Mouse (Mus musculus) left cerebral cortex, postnatal 10 days (tissue): ENCODE results near the gene Zbed4. TPM values are rescaled to one million over a fixed set of nuclear protein-coding genes. Genes with fewer than 3 reads are reported as not detected.

Source experiments
- DNase-seq, 2 experiments: peaks; one replicate each; pipeline ENCODE4 v3.0.0; 2021 to 2022; ENCODE audit warnings: low spot score in 2 of 2, mixed read lengths in 1 of 2; ENCODE audit errors: extremely low spot score in 1 of 2
- intact Hi-C: fragments of 180-260 bp; cut with DNase I; formaldehyde crosslinking; loops from one replicate; pipeline ENCODE4 v1.15.1; 2025
- total RNA-seq, 2 experiments: library from RNA; stranded (reverse); gene quantifications; 2 replicates each; pipeline ENCODE4 v1.2.3; 2021

Gene Zbed4
- total RNA-seq, 2 experiments from 2014 or later = 14.0 to 15.6 TPM

DNA sequence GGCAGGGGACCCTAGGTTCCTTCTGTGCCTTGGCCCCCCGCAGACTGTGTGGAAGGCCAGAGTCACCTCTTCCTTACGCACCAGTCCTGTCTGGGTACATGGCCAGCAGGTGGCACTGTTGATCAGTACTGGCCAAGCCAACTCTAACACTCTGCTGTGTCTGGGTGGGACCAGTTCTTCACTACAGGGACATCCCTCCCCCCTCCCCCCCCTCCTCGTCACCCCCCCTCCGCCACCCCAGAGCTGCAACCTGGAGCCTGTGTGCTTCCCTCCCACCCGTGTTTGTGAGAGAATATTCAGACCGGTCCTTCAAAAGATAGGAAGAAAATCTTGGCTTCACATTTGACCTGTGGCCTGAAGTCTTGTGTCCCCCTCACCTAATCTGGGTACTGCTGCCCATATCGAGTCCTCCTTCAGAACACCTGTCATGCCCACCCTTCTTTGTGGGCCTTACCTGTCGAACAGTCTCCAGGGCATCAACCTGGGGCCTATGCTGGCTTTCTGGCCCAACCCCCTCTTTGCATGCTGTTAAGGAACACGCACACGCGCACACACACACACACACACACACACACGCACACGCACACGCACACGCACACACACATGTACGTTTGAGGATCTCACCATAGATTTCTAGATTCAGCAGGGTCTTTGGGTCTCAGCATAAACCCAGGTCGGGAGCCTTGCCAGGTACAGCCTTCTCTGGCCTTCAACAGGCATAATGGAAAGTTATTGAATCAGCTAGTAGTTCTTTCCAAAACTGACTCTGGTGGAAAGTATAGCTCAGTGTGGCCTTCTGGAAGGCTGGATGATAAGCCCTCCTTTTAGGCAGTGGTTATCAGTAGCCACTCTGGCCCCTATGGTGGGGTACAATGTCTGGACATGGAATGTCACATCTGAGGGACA lies 77.6 kb downstream of the Zbed4 start:
- DNase-seq = peak; percentile 78 to 90
- intact Hi-C loops = loop anchor here (1.0 to 5.0 kb wide), 3 partner anchors 33 to 92 kb away; partner anchors contain the start of gene Pim3

GRCm38 (mm10) chr15:88829791-88830440 lies 78.5 kb downstream of the Zbed4 start:
- intact Hi-C loops = loop anchor here (2.0 to 5.0 kb wide), 2 partner anchors 32 to 47 kb away; partner anchors contain the start of gene Pim3
- peak in 1 of 2 experiments; percentile 50 for DNase-seq

GRCm38 (mm10) chr15:88830696-88831095 lies 79.2 kb downstream of the Zbed4 start:
- no peak for DNase-seq
- intact Hi-C loops = no loop called here

DNA sequence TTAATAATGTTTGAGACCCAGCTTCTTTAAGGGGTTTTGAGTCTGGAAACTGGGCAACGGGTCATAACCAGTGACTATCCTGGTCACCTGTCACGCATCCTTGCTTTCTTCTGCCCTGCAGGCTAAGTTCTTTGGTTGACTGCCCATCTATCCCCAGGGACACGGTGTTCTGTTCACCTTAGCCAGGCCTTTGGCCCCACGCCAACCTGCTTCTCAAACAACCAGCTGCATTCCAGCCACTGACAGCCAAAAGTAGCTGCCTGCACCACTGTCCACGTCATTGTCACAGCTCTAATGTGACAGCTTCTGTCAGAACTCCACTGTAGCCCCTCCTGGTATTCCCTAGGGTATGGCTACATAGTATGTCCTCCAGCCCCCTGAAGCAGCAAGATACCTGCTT lies 80.0 kb downstream of the Zbed4 start:
- intact Hi-C loops = no loop called here
- DNase-seq = no peak

- no peak for DNase-seq
- intact Hi-C loops = no loop called here
Observed at GRCm38 (mm10) chr15:88832536-88832935, 81.1 kb downstream of the Zbed4 start.

Other genes with a start within 250 kb of the Zbed4 start
- gene Zdhhc25, start 151.4 kb upstream of the Zbed4 start, total RNA-seq = not detected
- gene Brd1, start 17.4 kb upstream of the Zbed4 start, total RNA-seq = 10 to 100 TPM; 47.7 to 48.7 TPM
- 10 to 100 TPM in 1 of 2 experiments, 1 to 10 TPM in 1; 8.8 to 10.4 TPM for gene Alg12, start 67.7 kb downstream of the Zbed4 start, total RNA-seq
- gene Creld2, start 68.0 kb downstream of the Zbed4 start, total RNA-seq = 10 to 100 TPM; 14.2 to 18.8 TPM
- gene Pim3, start 110.5 kb downstream of the Zbed4 start, total RNA-seq = 10 to 100 TPM; 40.6 to 44.0 TPM
- gene Ttll8, start 202.8 kb downstream of the Zbed4 start, total RNA-seq = 1 to 10 TPM; 1.3 to 1.7 TPM
- gene Mlc1, start 227.3 kb downstream of the Zbed4 start, total RNA-seq = 10 to 100 TPM; 89.8 to 93.9 TPM
- gene Mov10l1, start 231.2 kb downstream of the Zbed4 start, total RNA-seq = under 1 TPM in 1 of 2 experiments, not detected in 1; 0.85 TPM